Mouse (Mus musculus) embryonic facial prominence, embryonic 15.5 days (tissue): ENCODE data around the gene Fam160b1. TPM values are rescaled to one million over a fixed set of nuclear protein-coding genes. Genes with fewer than 3 reads are reported as not detected.

ENCODE experiments used
- ATAC-seq: fragments of 200-750 bp; cut with Nextera tagmentation; 2 replicates; pipeline ENCODE4 v1.8.0; 2017; ENCODE audit warnings: low read depth, moderate TSS enrichment; ENCODE audit not compliant: insufficient number of reproducible peaks, low FRiP score, low TSS enrichment
- H3K27ac ChIP-seq: fragments of 300-500 bp; sonication (generic); replicated peaks from 2 replicates; pipeline ENCODE4 v1.5.1; 2015; ENCODE audit warnings: mild to moderate bottlenecking, inconsistent platforms
- H3K27me3 ChIP-seq: fragments of 300-500 bp; sonication (generic); 2 replicates; pipeline ENCODE4 v1.6.1; 2015; ENCODE audit warnings: inconsistent platforms
- H3K36me3 ChIP-seq: fragments of 300-500 bp; sonication (generic); 2 replicates; pipeline ENCODE4 v1.6.1; 2015; ENCODE audit warnings: mild to moderate bottlenecking, inconsistent platforms
- H3K4me1 ChIP-seq: fragments of 300-500 bp; sonication (generic); 2 replicates; pipeline ENCODE4 v1.6.1; 2015; ENCODE audit warnings: inconsistent platforms
- H3K4me2 ChIP-seq: fragments of 300-500 bp; sonication (generic); replicated peaks from 2 replicates; pipeline ENCODE4 v1.6.1; 2015; ENCODE audit warnings: mild to moderate bottlenecking, inconsistent platforms
- H3K4me3 ChIP-seq: fragments of 300-500 bp; sonication (generic); replicated peaks from 2 replicates; pipeline ENCODE4 v1.5.1; 2015; ENCODE audit warnings: mild to moderate bottlenecking, inconsistent platforms
- H3K9ac ChIP-seq: fragments of 300-500 bp; sonication (generic); 2 replicates; pipeline ENCODE4 v1.6.1; 2015; ENCODE audit warnings: inconsistent platforms
- H3K9me3 ChIP-seq: fragments of 300-500 bp; sonication (generic); replicated peaks from 2 replicates; pipeline ENCODE4 v1.6.1; 2016; ENCODE audit warnings: inconsistent platforms
- WGBS: fragments of 180-500 bp; shearing (Covaris S2); methylation state at CpG from one replicate; pipeline ENCODE4 v1.1.7; 2015; 5-methylcytosine and 5-hydroxymethylcytosine counted together
- polyA plus RNA-seq: library from polyadenylated mRNA; unstranded; fragments of >200 nt; fragmentation: Nextera tagmentation; extraction: Ambion mirVana; gene quantifications from 2 replicates; pipeline ENCODE4 v1.2.1, GENCODE M21; 2015

Gene Fam160b1
- polyA plus RNA-seq, 1 experiment from 2014 or later: 16.3 TPM

GRCm38 (mm10) chr19:57426841-57427240, 66.4 kb downstream of the Fam160b1 start:
- Histone ChIP-seq H3K9ac (no peak overlapping the region), H3K27me3 (no peaks in the 10 kb centered on the region), H3K4me2 (no peak overlapping the region), H3K9me3 (no peaks in the 10 kb centered on the region), H3K4me1 (0 out of 2 replicates have a peak, but pooled peaks cover 4% of the 10 kb centered on the region), H3K4me3 (no peak overlapping the region), H3K27ac (no peak overlapping the region), H3K36me3 (no peaks in the 10 kb centered on the region)
- no peak for ATAC-seq
- WGBS: 89% methylated on average over 8 of the region's 8 CpGs

DNA sequence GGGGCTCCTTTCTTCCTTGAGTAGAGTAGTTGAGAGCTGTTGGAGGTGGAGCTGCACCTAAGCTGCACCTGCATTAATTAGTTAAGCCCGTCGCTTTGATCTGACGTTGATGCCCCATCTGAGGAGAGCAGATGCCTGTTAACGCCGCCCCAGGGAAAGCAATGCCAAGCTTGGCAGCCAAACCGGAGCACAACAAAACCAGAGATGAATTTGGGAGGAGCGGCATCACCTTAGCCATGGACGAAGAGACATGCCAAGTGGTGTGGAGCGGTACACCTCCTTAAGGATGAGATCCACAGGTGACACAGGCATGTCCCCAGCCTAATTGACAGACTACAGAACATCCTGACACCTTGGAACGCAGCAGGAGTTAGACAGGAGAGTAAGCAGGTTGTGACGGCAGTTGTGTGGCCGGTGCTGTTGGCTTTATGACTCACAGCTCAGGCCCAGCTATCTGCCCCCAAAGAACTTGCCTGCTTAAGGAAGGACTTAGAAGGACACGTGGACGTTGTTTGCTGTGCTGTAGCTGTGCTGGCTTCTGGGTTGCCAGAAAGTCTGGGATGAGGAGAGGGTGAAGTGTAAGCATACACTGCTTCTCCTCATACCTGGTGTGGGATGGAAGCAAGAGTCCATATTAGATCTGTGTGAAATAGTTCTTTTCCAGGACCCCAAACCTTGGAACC, 67.4 kb downstream of the Fam160b1 start:
- Histone ChIP-seq H3K27ac (no peak overlapping the region), H3K9me3 (no peaks in the 10 kb centered on the region), H3K4me3 (no peak overlapping the region), H3K4me1 (0 out of 2 replicates have a peak, but pooled peaks cover 4% of the 10 kb centered on the region), H3K4me2 (no peak overlapping the region), H3K36me3 (no peaks in the 10 kb centered on the region), H3K9ac (no peak overlapping the region), H3K27me3 (no peaks in the 10 kb centered on the region)
- no peak for ATAC-seq
- 70% methylated on average over 14 of the region's 14 CpGs for WGBS

GRCm38 (mm10) chr19:57428641-57429040, 68.2 kb downstream of the Fam160b1 start:
- Histone ChIP-seq H3K27me3 (no peaks in the 10 kb centered on the region), H3K36me3 (no peaks in the 10 kb centered on the region), H3K9ac (no peak overlapping the region), H3K4me2 (no peak overlapping the region), H3K4me3 (no peak overlapping the region), H3K4me1 (0 out of 2 replicates have a peak, but pooled peaks cover 4% of the 10 kb centered on the region), H3K9me3 (no peaks in the 10 kb centered on the region), H3K27ac (no peak overlapping the region)
- 87% methylated on average over 3 of the region's 3 CpGs for WGBS
- ATAC-seq: no peak

DNA sequence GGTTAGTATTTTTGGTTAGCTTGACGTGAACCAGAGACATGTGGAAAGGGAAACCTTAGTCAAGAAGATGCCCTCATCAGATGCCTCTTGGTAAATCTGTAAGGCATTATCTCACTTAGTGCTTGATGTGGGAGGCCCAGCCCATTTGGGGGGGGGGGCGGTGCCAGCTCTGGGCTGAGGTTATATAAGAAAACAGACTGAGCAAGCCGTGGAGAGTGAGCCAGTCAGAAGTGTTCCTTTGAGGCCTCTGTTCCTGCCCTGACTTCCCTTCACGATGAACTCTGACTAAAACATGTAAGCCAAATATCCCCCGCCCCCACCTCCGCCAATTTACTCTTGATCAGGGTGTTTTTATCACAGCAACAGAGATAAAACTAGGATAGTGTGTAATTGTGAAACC, 69.4 kb downstream of the Fam160b1 start:
- 50% methylated on average over 6 of the region's 6 CpGs for whole genome bisulfite sequencing
- Histone ChIP-seq H3K4me3 (no peak overlapping the region), H3K27ac (no peak overlapping the region), H3K27me3 (no peaks in the 10 kb centered on the region), H3K9ac (no peak overlapping the region), H3K9me3 (no peaks in the 10 kb centered on the region), H3K4me1 (0 out of 2 replicates have a peak, but pooled peaks cover 4% of the 10 kb centered on the region), H3K4me2 (no peak overlapping the region), H3K36me3 (no peaks in the 10 kb centered on the region)
- ATAC-seq: no peak

GRCm38 (mm10) chr19:57431476-57431875, 71.0 kb downstream of the Fam160b1 start:
- Histone ChIP-seq H3K27me3 (no peaks in the 10 kb centered on the region), H3K9ac (no peak overlapping the region), H3K4me1 (0 out of 2 replicates have a peak, but pooled peaks cover 7% of the 10 kb centered on the region), H3K36me3 (no peaks in the 10 kb centered on the region), H3K27ac (no peak overlapping the region), H3K4me3 (no peak overlapping the region), H3K4me2 (no peak overlapping the region), H3K9me3 (no peaks in the 10 kb centered on the region)
- no peak for ATAC-seq
- WGBS: 39% methylated on average over 6 of the region's 6 CpGs

GRCm38 (mm10) chr19:57434024-57434423, 73.5 kb downstream of the Fam160b1 start:
- Histone ChIP-seq H3K36me3 (no peaks in the 10 kb centered on the region), H3K9ac (no peak overlapping the region), H3K4me2 (no peak overlapping the region), H3K27ac (no peak overlapping the region), H3K4me1 (0 out of 2 replicates have a peak, but pooled peaks cover 10% of the 10 kb centered on the region), H3K4me3 (no peak overlapping the region), H3K27me3 (no peaks in the 10 kb centered on the region), H3K9me3 (no peaks in the 10 kb centered on the region)
- ATAC-seq: no peak
- 63% methylated on average over 6 of the region's 6 CpGs for WGBS

DNA sequence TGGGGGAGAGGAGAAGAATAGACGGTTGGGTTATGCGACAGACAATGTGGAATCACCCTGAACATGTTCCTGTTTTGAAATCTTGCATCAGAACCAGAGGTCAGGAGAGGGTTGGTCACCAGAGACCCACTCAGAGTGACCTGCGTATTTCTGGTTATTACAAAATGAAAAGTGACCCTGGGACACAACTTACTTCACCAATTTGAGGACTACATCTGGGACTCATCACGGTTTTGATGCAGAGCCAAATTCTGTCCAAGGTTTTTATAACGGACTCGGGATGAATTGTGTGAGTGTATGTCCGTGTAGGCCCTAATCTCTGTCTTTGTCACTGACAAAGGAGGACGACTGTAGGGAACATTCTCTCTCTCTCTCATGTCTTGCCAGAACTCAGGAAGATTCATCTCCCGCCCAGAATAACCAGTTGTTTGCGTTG, 76.1 kb downstream of the Fam160b1 start:
- no peaks in the 10 kb centered on the region for H3K9me3 ChIP-seq
- H3K4me2 ChIP-seq: no peak overlapping the region
- ATAC-seq: no peak
- no peak overlapping the region for H3K9ac ChIP-seq
- H3K4me1 ChIP-seq: 0 out of 2 replicates have a peak, but pooled peaks cover 6% of the 10 kb centered on the region
- H3K27me3 ChIP-seq: no peaks in the 10 kb centered on the region
- H3K4me3 ChIP-seq: no peak overlapping the region
- no peaks in the 10 kb centered on the region for H3K36me3 ChIP-seq
- WGBS: 41% methylated on average over 10 of the region's 10 CpGs
- 0 out of 2 replicates have a peak overlapping the region, but pooled peaks have one; percentile 5 for H3K27ac ChIP-seq

- ATAC-seq: no peak
- 0 out of 2 replicates have a peak, but pooled peaks cover 6% of the 10 kb centered on the region for H3K4me1 ChIP-seq
- no peak overlapping the region for H3K4me2 ChIP-seq
- no peaks in the 10 kb centered on the region for H3K27me3 ChIP-seq
- no peaks in the 10 kb centered on the region for H3K36me3 ChIP-seq
- no peak overlapping the region for H3K4me3 ChIP-seq
- no peak overlapping the region for H3K27ac ChIP-seq
- no peaks in the 10 kb centered on the region for H3K9me3 ChIP-seq
- no peak overlapping the region for H3K9ac ChIP-seq
- 44% methylated on average over 7 of the region's 7 CpGs for WGBS
Measured at GRCm38 (mm10) chr19:57437042-57437441, 76.6 kb downstream of the Fam160b1 start.

Other genes starting within 250 kb of the Fam160b1 start
- gene Ablim1, start 45.8 kb upstream of the Fam160b1 start, polyA plus RNA-seq: 67.7 and 71.3 TPM in 2 replicates
- gene Trub1, start 92.2 kb downstream of the Fam160b1 start, polyA plus RNA-seq: 21.7 and 24.1 TPM in 2 replicates